Mouse (Mus musculus) heart, embryonic 14.5 days (tissue): ENCODE data around the gene Gm17949. TPM values are rescaled to one million over a fixed set of nuclear protein-coding genes. Genes with fewer than 3 reads are reported as not detected.

Experiments used
- ATAC-seq: fragments of 200-750 bp; cut with Nextera tagmentation; 2 replicates; pipeline ENCODE4 v1.8.0; 2017; ENCODE audit warnings: low read depth, moderate TSS enrichment; ENCODE audit not compliant: insufficient number of reproducible peaks, insufficient read depth, low FRiP score
- H3K27ac ChIP-seq, 2 experiments: fragments of 200-500 bp in 1 of 2; fragments of 300-500 bp in 1 of 2; sonication (generic) in 1 of 2; replicated peaks in 1 of 2; 2 replicates each; pipeline ENCODE4 v1.5.1; 2012 to 2014; ENCODE audit warnings: low read depth in 2 of 2, low read length in 2 of 2, control low read depth in 1 of 2, mild to moderate bottlenecking in 1 of 2, mixed read lengths in 1 of 2; ENCODE audit not compliant: control insufficient read depth in 1 of 2, insufficient read depth in 1 of 2
- H3K27me3 ChIP-seq: fragments of 300-500 bp; sonication (generic); 2 replicates; pipeline ENCODE4 v1.6.1; 2014; ENCODE audit warnings: mild to moderate bottlenecking, low read length, control low read depth; ENCODE audit not compliant: control insufficient read depth, insufficient read depth
- H3K36me3 ChIP-seq: fragments of 300-500 bp; sonication (generic); 2 replicates; pipeline ENCODE4 v1.6.1; 2014; ENCODE audit warnings: mild to moderate bottlenecking, control low read depth, low read length, mixed read lengths; ENCODE audit not compliant: control insufficient read depth, insufficient read depth
- H3K4me1 ChIP-seq, 2 experiments: fragments of 200-500 bp in 1 of 2; fragments of 300-500 bp in 1 of 2; sonication (generic) in 1 of 2; 2 replicates each; pipeline ENCODE4 v1.6.1; 2012 to 2014; ENCODE audit warnings: low read length in 2 of 2, control low read depth in 1 of 2, mixed read lengths in 1 of 2; ENCODE audit not compliant: control insufficient read depth in 2 of 2, insufficient read depth in 2 of 2
- H3K4me2 ChIP-seq: fragments of 300-500 bp; sonication (generic); 2 replicates; pipeline ENCODE4 v1.6.1; 2014; ENCODE audit warnings: mild to moderate bottlenecking, low read length
- H3K4me3 ChIP-seq, 2 experiments: fragments of 200-500 bp in 1 of 2; fragments of 300-500 bp in 1 of 2; sonication (generic) in 1 of 2; 2 replicates each; pipeline ENCODE4 v1.5.1; 2012 to 2014; ENCODE audit warnings: low read length in 2 of 2, mild to moderate bottlenecking in 2 of 2, control low read depth in 1 of 2, low read depth in 1 of 2, moderate library complexity in 1 of 2; ENCODE audit not compliant: control insufficient read depth in 1 of 2, insufficient read depth in 1 of 2
- H3K9ac ChIP-seq: fragments of 300-500 bp; sonication (generic); 2 replicates; pipeline ENCODE4 v1.6.1; 2014; ENCODE audit warnings: mild to moderate bottlenecking, low read length
- H3K9me3 ChIP-seq: fragments of 300-500 bp; sonication (generic); 2 replicates; pipeline ENCODE4 v1.6.1; 2016; ENCODE audit warnings: low read length, control low read depth; ENCODE audit not compliant: control insufficient read depth
- WGBS: fragments of 180-500 bp; shearing (Covaris S2); extraction: QIAGEN DNeasy Blood & Tissue Kit; methylation state at CpG from one replicate; pipeline ENCODE4 v1.1.7; 2014; 5-methylcytosine and 5-hydroxymethylcytosine counted together
- polyA plus RNA-seq: library from polyadenylated mRNA; unstranded; fragments of >200 nt; fragmentation: Nextera tagmentation; extraction: Ambion mirVana; gene quantifications from 2 replicates; pipeline ENCODE4 v1.2.1, GENCODE M21; 2014

Gm17949 gene
- polyA plus RNA-seq, 1 experiment from 2014 or later: 0.34 TPM

- Histone ChIP-seq H3K27me3 (no peaks in the 10 kb centered on the region), H3K4me2 (no peak overlapping the region), H3K36me3 (peaks cover 66% of the 10 kb centered on the region), H3K4me1 (peaks cover 13 to 15% of the 10 kb centered on the region in 2 experiments; a peak in 3 of 4 replicates), H3K9ac (no peak overlapping the region), H3K4me3 (no peak overlapping the region), H3K9me3 (no peaks in the 10 kb centered on the region), H3K27ac (no peak overlapping the region)
- ATAC-seq: no peak
- WGBS: 86% methylated on average over 8 of the region's 8 CpGs
Observed at GRCm38 (mm10) chr17:56995046-56995445, 16.2 kb upstream of the Gm17949 start.

GRCm38 (mm10) chr17:56996506-56996905 lies 14.8 kb upstream of the Gm17949 start:
- 70% methylated on average over 2 of the region's 2 CpGs for WGBS
- Histone ChIP-seq H3K27ac (peak overlapping the region; percentile 11 to 20; a peak in 1 of 4 replicates), H3K4me2 (peak overlapping the region; percentile 63), H3K9me3 (no peaks in the 10 kb centered on the region), H3K4me3 (peak overlapping the region in 1 of 2 experiments; percentile 77; a peak in 1 of 4 replicates), H3K4me1 (peaks cover 21 to 24% of the 10 kb centered on the region in 2 experiments), H3K36me3 (peaks cover 72% of the 10 kb centered on the region), H3K9ac (peak overlapping the region; percentile 10; the same call in 1 of the 2 replicates), H3K27me3 (no peaks in the 10 kb centered on the region)
- ATAC-seq: no peak

GRCm38 (mm10) chr17:56997029-56997667 lies 14.1 kb upstream of the Gm17949 start, which contains the start of gene Alkbh7:
Gene Alkbh7, plus strand, starts transcription at chr17:56997339.
- under 1% methylated on average over 38 of the region's 38 CpGs for WGBS
- Histone ChIP-seq H3K4me2 (peak within 1 kb of the TSS; percentile 63), H3K4me3 (peak within 1 kb of the TSS; percentile 77 to 80), H3K4me1 (peaks cover 26 to 29% of the 10 kb centered on the region in 2 experiments), H3K36me3 (peaks cover 68% of the 10 kb centered on the region), H3K9ac (peak within 1 kb of the TSS; percentile 72), H3K9me3 (no peaks in the 10 kb centered on the region), H3K27me3 (no peaks in the 10 kb centered on the region), H3K27ac (peak within 1 kb of the TSS; percentile 61 to 72; a peak in 2 of 4 replicates)
- peak; percentile 99 for ATAC-seq

DNA sequence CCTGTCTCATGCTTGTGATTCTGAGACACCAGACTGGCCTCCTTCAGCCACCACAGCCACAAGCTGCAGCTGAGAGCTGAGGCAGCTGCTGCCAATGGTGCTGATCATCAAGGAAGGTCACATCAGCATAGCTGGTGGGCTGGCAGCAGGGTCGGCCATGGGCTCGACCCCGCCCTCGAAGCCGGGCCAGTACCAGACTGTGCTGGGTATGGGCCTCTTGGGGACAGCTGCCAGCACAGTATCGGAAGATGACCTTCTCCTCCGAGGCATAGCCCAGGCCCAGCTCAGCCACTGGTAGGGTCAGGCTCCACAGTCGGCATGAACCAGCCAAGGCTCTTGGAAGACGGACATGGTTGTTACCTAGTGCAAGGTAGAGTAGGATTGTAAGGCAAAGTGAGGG lies 11.9 kb upstream of the Gm17949 start:
- no peak overlapping the region for H3K4me2 ChIP-seq
- no peak overlapping the region for H3K9ac ChIP-seq
- no peak overlapping the region for H3K4me3 ChIP-seq
- H3K36me3 ChIP-seq: peaks cover 66% of the 10 kb centered on the region
- no peak for ATAC-seq
- no peaks in the 10 kb centered on the region for H3K27me3 ChIP-seq
- H3K27ac ChIP-seq: no peak overlapping the region
- H3K9me3 ChIP-seq: no peaks in the 10 kb centered on the region
- 91% methylated on average over 9 of the region's 9 CpGs for WGBS
- peaks cover 26 to 29% of the 10 kb centered on the region in 2 experiments for H3K4me1 ChIP-seq

DNA sequence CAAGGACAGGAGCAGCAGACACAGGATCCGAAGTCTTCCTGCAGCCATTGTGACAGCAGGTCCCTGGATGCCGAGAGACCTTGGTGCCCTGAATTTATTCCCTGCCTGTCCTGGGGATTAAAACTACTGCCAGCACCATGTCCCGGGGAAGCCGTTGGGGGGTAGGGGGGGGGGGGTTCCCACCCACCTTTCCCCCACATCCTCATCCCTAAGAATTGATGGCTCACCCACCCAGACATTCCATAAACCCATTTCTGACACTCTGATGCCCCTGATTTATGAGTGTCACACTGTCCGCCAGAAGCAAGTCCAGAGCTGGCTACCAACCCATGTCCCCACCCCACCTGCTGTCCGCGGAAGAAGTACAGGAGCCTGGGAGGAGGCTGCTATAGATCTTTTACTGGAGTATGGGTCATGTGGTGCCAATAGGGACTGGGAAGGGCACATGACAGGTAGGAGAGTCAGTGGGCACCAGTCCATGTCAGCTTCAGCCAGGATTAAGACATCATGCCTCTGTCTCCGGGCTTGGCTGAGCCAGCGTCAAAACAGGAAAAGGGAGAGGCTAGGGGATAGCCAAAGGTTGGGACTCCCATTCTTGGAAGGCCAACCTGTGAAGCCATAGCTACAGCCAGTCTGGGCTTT lies 11.2 kb upstream of the Gm17949 start, which contains the start of gene Pspn:
TSS of gene Pspn (minus strand) at position 51 of the 642 bp plus-strand sequence.
- Histone ChIP-seq H3K9me3 (no peaks in the 10 kb centered on the region), H3K27ac (peak within 1 kb of the TSS; percentile 73 to 79), H3K36me3 (peaks cover 66% of the 10 kb centered on the region), H3K9ac (peak within 1 kb of the TSS; percentile 67), H3K4me2 (no peak within 1 kb of the TSS), H3K4me3 (no peak within 1 kb of the TSS), H3K27me3 (no peaks in the 10 kb centered on the region), H3K4me1 (peaks cover 26 to 29% of the 10 kb centered on the region in 2 experiments)
- WGBS: 79% methylated on average over 9 of the region's 9 CpGs
- ATAC-seq: no peak

GRCm38 (mm10) chr17:57001228-57001627 lies 10.0 kb upstream of the Gm17949 start:
- Histone ChIP-seq H3K36me3 (peaks cover 66% of the 10 kb centered on the region), H3K4me2 (peak overlapping the region; percentile 37)
- 8% methylated on average over 8 of the region's 8 CpGs for WGBS

DNA sequence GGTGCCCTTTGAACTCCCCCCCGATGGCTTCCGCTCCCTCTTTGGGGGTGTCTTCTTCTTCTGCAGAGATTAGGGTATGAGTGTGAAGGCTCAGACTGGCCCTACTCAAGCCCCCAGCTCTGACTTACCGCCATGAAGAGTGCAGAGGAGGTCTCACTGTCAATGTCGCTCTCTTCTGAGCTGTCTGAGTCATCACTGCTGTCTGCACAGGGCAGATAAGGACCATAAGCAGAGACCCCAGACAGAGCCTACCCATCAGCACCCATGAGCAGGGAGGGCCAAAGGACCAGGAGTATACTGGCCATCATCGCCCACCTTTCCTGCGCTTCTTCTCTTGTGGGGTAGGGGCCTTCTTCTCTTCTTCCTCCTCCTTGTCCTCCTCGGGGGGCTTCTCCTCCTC lies 7.3 kb upstream of the Gm17949 start:
- 67% methylated on average over 7 of the region's 7 CpGs for whole genome bisulfite sequencing
- H3K27ac ChIP-seq: no peak overlapping the region
- peaks cover 19 to 20% of the 10 kb centered on the region in 2 experiments for H3K4me1 ChIP-seq
- no peak overlapping the region for H3K4me3 ChIP-seq
- ATAC-seq: no peak
- H3K36me3 ChIP-seq: peaks cover 83% of the 10 kb centered on the region
- H3K9ac ChIP-seq: no peak overlapping the region
- no peaks in the 10 kb centered on the region for H3K9me3 ChIP-seq
- H3K27me3 ChIP-seq: no peaks in the 10 kb centered on the region
- H3K4me2 ChIP-seq: no peak overlapping the region

More at GRCm38 (mm10) chr17:57001228-57001627, 10.0 kb upstream of the Gm17949 start:
- peak overlapping the region; percentile 67 for H3K9ac ChIP-seq
- H3K4me3 ChIP-seq: no peak overlapping the region
- H3K27ac ChIP-seq: peak overlapping the region; percentile 73 to 79
- H3K27me3 ChIP-seq: no peaks in the 10 kb centered on the region
- H3K9me3 ChIP-seq: no peaks in the 10 kb centered on the region
- ATAC-seq: no peak
- peaks cover 26 to 29% of the 10 kb centered on the region in 2 experiments for H3K4me1 ChIP-seq
